Mouse (Mus musculus) midbrain, embryonic 16.5 days (tissue): ENCODE data around the gene Lcmt1. TPM values are rescaled to one million over a fixed set of nuclear protein-coding genes. Genes with fewer than 3 reads are reported as not detected.
A peak's percentile ranks its signal among the peaks of the same experiment; 100 is the strongest.

Source experiments
- ATAC-seq: fragments of 200-750 bp; cut with Nextera tagmentation; 2 replicates; pipeline ENCODE4 v1.8.0; 2017; ENCODE audit warnings: moderate TSS enrichment
- H3K27ac ChIP-seq: fragments of 300-500 bp; sonication (generic); 2 replicates; pipeline ENCODE4 v1.5.1; 2014; ENCODE audit warnings: mild to moderate bottlenecking, low read length, mixed read lengths
- H3K27me3 ChIP-seq: fragments of 300-500 bp; sonication (generic); 2 replicates; pipeline ENCODE4 v1.6.1; 2014; ENCODE audit warnings: low read depth, low read length, mixed read lengths; ENCODE audit not compliant: control insufficient read depth, insufficient read depth
- H3K36me3 ChIP-seq: fragments of 300-500 bp; sonication (generic); 2 replicates; pipeline ENCODE4 v1.6.1; 2014; ENCODE audit warnings: mild to moderate bottlenecking, low read length, moderate library complexity, mixed read lengths; ENCODE audit not compliant: control insufficient read depth, insufficient read depth
- H3K4me1 ChIP-seq: fragments of 300-500 bp; sonication (generic); 2 replicates; pipeline ENCODE4 v1.6.1; 2014; ENCODE audit warnings: mild to moderate bottlenecking, low read length, mixed read lengths; ENCODE audit not compliant: control insufficient read depth, insufficient read depth
- H3K4me2 ChIP-seq: fragments of 300-500 bp; sonication (generic); 2 replicates; pipeline ENCODE4 v1.6.1; 2014; ENCODE audit warnings: mild to moderate bottlenecking, low read length, mixed read lengths
- H3K4me3 ChIP-seq: fragments of 300-500 bp; sonication (generic); 2 replicates; pipeline ENCODE4 v1.5.1; 2014; ENCODE audit warnings: low read depth, mild to moderate bottlenecking, low read length, moderate library complexity, mixed read lengths
- H3K9ac ChIP-seq: fragments of 300-500 bp; sonication (generic); 2 replicates; pipeline ENCODE4 v1.6.1; 2014; ENCODE audit warnings: low read depth, low read length, mixed read lengths
- H3K9me3 ChIP-seq: fragments of 300-500 bp; sonication (generic); replicated peaks from 2 replicates; pipeline ENCODE4 v1.6.1; 2014; ENCODE audit warnings: mild to moderate bottlenecking, low read length, mixed read lengths; ENCODE audit not compliant: control insufficient read depth, poor library complexity, severe bottlenecking
- WGBS: fragments of 180-500 bp; shearing (Covaris S2); extraction: QIAGEN DNeasy Blood & Tissue Kit; methylation state at CpG from one replicate; pipeline ENCODE4 v1.1.7; 2014; 5-methylcytosine and 5-hydroxymethylcytosine counted together
- polyA plus RNA-seq: library from polyadenylated mRNA; unstranded; fragments of >200 nt; fragmentation: Nextera tagmentation; extraction: Ambion mirVana; gene quantifications from 2 replicates; pipeline ENCODE4 v1.2.1, GENCODE M21; 2015

Gene Lcmt1
- 110 and 117 TPM in 2 replicates for polyA plus RNA-seq

GRCm38 (mm10) chr7:123369759-123370481 is at the start of gene Lcmt1, which contains the start of gene Arhgap17:
Lcmt1 (plus strand) TSS chr7:123369784.
Arhgap17 (minus strand) TSS chr7:123369915.
- Histone ChIP-seq H3K4me2 (peak within 1 kb of the TSS; percentile 83), H3K27ac (peak within 1 kb of the TSS; percentile 82), H3K4me3 (peak within 1 kb of the TSS; percentile 97), H3K4me1 (peaks cover 21% of the 10 kb centered on the region), H3K27me3 (no peaks in the 10 kb centered on the region), H3K9ac (peak within 1 kb of the TSS; percentile 85), H3K9me3 (no peaks in the 10 kb centered on the region), H3K36me3 (no peaks in the 10 kb centered on the region)
- ATAC-seq: peak; percentile 97
- under 1% methylated on average over 53 of the region's 64 CpGs for WGBS

GRCm38 (mm10) chr7:123322452-123323121 is 47.0 kb upstream of the Lcmt1 start:
- Histone ChIP-seq H3K4me3 (no peak overlapping the region), H3K36me3 (peaks cover 22% of the 10 kb centered on the region), H3K9me3 (no peaks in the 10 kb centered on the region), H3K27ac (no peak overlapping the region), H3K27me3 (no peaks in the 10 kb centered on the region), H3K9ac (no peak overlapping the region), H3K4me2 (no peak overlapping the region), H3K4me1 (no peaks in the 10 kb centered on the region)
- 91% methylated on average over 13 of the region's 13 CpGs for WGBS
- ATAC-seq: no peak

GRCm38 (mm10) chr7:123323388-123323787 is 46.2 kb upstream of the Lcmt1 start:
- Histone ChIP-seq H3K36me3 (peaks cover 22% of the 10 kb centered on the region), H3K4me3 (no peak overlapping the region), H3K27me3 (no peaks in the 10 kb centered on the region), H3K4me2 (no peak overlapping the region), H3K9ac (no peak overlapping the region), H3K4me1 (no peaks in the 10 kb centered on the region), H3K9me3 (no peaks in the 10 kb centered on the region), H3K27ac (no peak overlapping the region)
- no peak for ATAC-seq
- WGBS: 80% methylated on average over 2 of the region's 2 CpGs

GRCm38 (mm10) chr7:123324105-123324504 is 45.5 kb upstream of the Lcmt1 start:
- ATAC-seq: no peak
- no peak overlapping the region for H3K4me2 ChIP-seq
- H3K4me1 ChIP-seq: no peaks in the 10 kb centered on the region
- H3K9me3 ChIP-seq: no peaks in the 10 kb centered on the region
- peaks cover 22% of the 10 kb centered on the region for H3K36me3 ChIP-seq
- WGBS: 97% methylated on average over 1 of the region's 1 CpGs
- no peaks in the 10 kb centered on the region for H3K27me3 ChIP-seq
- H3K4me3 ChIP-seq: no peak overlapping the region
- H3K27ac ChIP-seq: no peak overlapping the region
- no peak overlapping the region for H3K9ac ChIP-seq

- H3K9ac ChIP-seq: no peak overlapping the region
- no peaks in the 10 kb centered on the region for H3K4me1 ChIP-seq
- no peaks in the 10 kb centered on the region for H3K9me3 ChIP-seq
- H3K27me3 ChIP-seq: no peaks in the 10 kb centered on the region
- H3K4me2 ChIP-seq: no peak overlapping the region
- H3K36me3 ChIP-seq: peaks cover 12% of the 10 kb centered on the region
- ATAC-seq: no peak
- no peak overlapping the region for H3K4me3 ChIP-seq
- no peak overlapping the region for H3K27ac ChIP-seq
- WGBS: 89% methylated on average over 5 of the region's 5 CpGs
These were observed 43.5 kb upstream of the Lcmt1 start for GRCm38 (mm10) chr7:123326062-123326461.

- no peaks in the 10 kb centered on the region for H3K9me3 ChIP-seq
- ATAC-seq: no peak
- H3K4me1 ChIP-seq: no peaks in the 10 kb centered on the region
- 0 out of 2 replicates have a peak, but pooled peaks cover 6% of the 10 kb centered on the region for H3K36me3 ChIP-seq
- no peak overlapping the region for H3K27ac ChIP-seq
- H3K4me3 ChIP-seq: no peak overlapping the region
- no peak overlapping the region for H3K9ac ChIP-seq
- H3K4me2 ChIP-seq: no peak overlapping the region
- no peaks in the 10 kb centered on the region for H3K27me3 ChIP-seq
- WGBS: 79% methylated on average over 4 of the region's 4 CpGs
These were observed 42.7 kb upstream of the Lcmt1 start for GRCm38 (mm10) chr7:123326901-123327300.

- Histone ChIP-seq H3K4me3 (no peak overlapping the region), H3K9ac (no peak overlapping the region), H3K4me2 (no peak overlapping the region), H3K27ac (no peak overlapping the region), H3K36me3 (0 out of 2 replicates have a peak, but pooled peaks cover 4% of the 10 kb centered on the region), H3K9me3 (no peaks in the 10 kb centered on the region), H3K4me1 (no peaks in the 10 kb centered on the region), H3K27me3 (no peaks in the 10 kb centered on the region)
- WGBS: 68% methylated on average over 4 of the region's 4 CpGs
- ATAC-seq: no peak
These were observed 41.7 kb upstream of the Lcmt1 start for GRCm38 (mm10) chr7:123327909-123328308.

GRCm38 (mm10) chr7:123330506-123330905 is 39.1 kb upstream of the Lcmt1 start:
- Histone ChIP-seq H3K9ac (no peak overlapping the region), H3K4me2 (no peak overlapping the region), H3K4me1 (no peaks in the 10 kb centered on the region), H3K27ac (no peak overlapping the region), H3K27me3 (no peaks in the 10 kb centered on the region), H3K4me3 (no peak overlapping the region), H3K36me3 (no peaks in the 10 kb centered on the region), H3K9me3 (no peaks in the 10 kb centered on the region)
- 90% methylated on average over 9 of the region's 9 CpGs for WGBS
- ATAC-seq: no peak

GRCm38 (mm10) chr7:123336322-123336721 is 33.3 kb upstream of the Lcmt1 start:
- WGBS: 77% methylated on average over 1 of the region's 1 CpGs
- ATAC-seq: no peak

More at GRCm38 (mm10) chr7:123336322-123336721, 33.3 kb upstream of the Lcmt1 start:
- no peak overlapping the region for H3K4me3 ChIP-seq
- H3K27me3 ChIP-seq: no peaks in the 10 kb centered on the region
- no peaks in the 10 kb centered on the region for H3K9me3 ChIP-seq
- no peak overlapping the region for H3K27ac ChIP-seq
- no peaks in the 10 kb centered on the region for H3K36me3 ChIP-seq
- H3K4me2 ChIP-seq: no peak overlapping the region
- H3K4me1 ChIP-seq: no peaks in the 10 kb centered on the region; the same call in 1 of the 2 replicates
- no peak overlapping the region for H3K9ac ChIP-seq
